Mouse (Mus musculus) kidney, embryonic 16.5 days (tissue): ENCODE measurements at regions not wholly inside any gene's neighbourhood (a gene's known extent, or its start where the extent isn't known, plus 50 kb on each side); places are given as distances from the start of the nearest gene placed in this dataset.

Source experiments
- ATAC-seq: fragments of 200-750 bp; cut with Nextera tagmentation; 2 replicates; pipeline ENCODE4 v1.8.0; 2017; ENCODE audit warnings: moderate TSS enrichment; ENCODE audit not compliant: low FRiP score, low TSS enrichment
- H3K27ac ChIP-seq: fragments of 300-500 bp; sonication (generic); 2 replicates; pipeline ENCODE4 v1.5.1; 2014; ENCODE audit warnings: low read length
- H3K27me3 ChIP-seq: fragments of 300-500 bp; sonication (generic); 2 replicates; pipeline ENCODE4 v1.6.1; 2014; ENCODE audit warnings: low read length, control low read depth, mixed read lengths; ENCODE audit not compliant: insufficient read depth
- H3K36me3 ChIP-seq: fragments of 300-500 bp; sonication (generic); 2 replicates; pipeline ENCODE4 v1.6.1; 2014; ENCODE audit warnings: low read length, control low read depth, mixed read lengths; ENCODE audit not compliant: insufficient read depth
- H3K4me1 ChIP-seq: fragments of 300-500 bp; sonication (generic); 2 replicates; pipeline ENCODE4 v1.6.1; 2014; ENCODE audit warnings: low read length, control low read depth, mixed read lengths; ENCODE audit not compliant: insufficient read depth
- H3K4me2 ChIP-seq: fragments of 300-500 bp; sonication (generic); replicated peaks from 2 replicates; pipeline ENCODE4 v1.6.1; 2014; ENCODE audit warnings: low read depth, low read length
- H3K4me3 ChIP-seq: fragments of 300-500 bp; sonication (generic); 2 replicates; pipeline ENCODE4 v1.5.1; 2014; ENCODE audit warnings: mild to moderate bottlenecking, low read length
- H3K9ac ChIP-seq: fragments of 300-500 bp; sonication (generic); replicated peaks from 2 replicates; pipeline ENCODE4 v1.6.1; 2014; ENCODE audit warnings: low read length
- H3K9me3 ChIP-seq: fragments of 300-500 bp; sonication (generic); 2 replicates; pipeline ENCODE4 v1.6.1; 2016; ENCODE audit warnings: low read length, control low read depth
- WGBS: fragments of 180-500 bp; shearing (Covaris S2); extraction: QIAGEN DNeasy Blood & Tissue Kit; methylation state at CpG from one replicate; pipeline ENCODE4 v1.1.7; 2014; 5-methylcytosine and 5-hydroxymethylcytosine counted together

GRCm38 (mm10) chr3:21293308-21293707 lies 783.1 kb upstream of the Tbl1xr1 start:
- Histone ChIP-seq H3K4me3 (no peak overlapping the region), H3K36me3 (no peaks in the 10 kb centered on the region), H3K9me3 (no peaks in the 10 kb centered on the region), H3K27me3 (no peaks in the 10 kb centered on the region), H3K4me1 (no peaks in the 10 kb centered on the region), H3K4me2 (no peak overlapping the region), H3K9ac (no peak overlapping the region), H3K27ac (no peak overlapping the region)
- WGBS: 82% methylated on average over 2 of the region's 2 CpGs
- ATAC-seq: no peak

- no peak overlapping the region for H3K4me2 ChIP-seq
Measured at GRCm38 (mm10) chr3:21294776-21295175, 781.7 kb upstream of the Tbl1xr1 start.

DNA sequence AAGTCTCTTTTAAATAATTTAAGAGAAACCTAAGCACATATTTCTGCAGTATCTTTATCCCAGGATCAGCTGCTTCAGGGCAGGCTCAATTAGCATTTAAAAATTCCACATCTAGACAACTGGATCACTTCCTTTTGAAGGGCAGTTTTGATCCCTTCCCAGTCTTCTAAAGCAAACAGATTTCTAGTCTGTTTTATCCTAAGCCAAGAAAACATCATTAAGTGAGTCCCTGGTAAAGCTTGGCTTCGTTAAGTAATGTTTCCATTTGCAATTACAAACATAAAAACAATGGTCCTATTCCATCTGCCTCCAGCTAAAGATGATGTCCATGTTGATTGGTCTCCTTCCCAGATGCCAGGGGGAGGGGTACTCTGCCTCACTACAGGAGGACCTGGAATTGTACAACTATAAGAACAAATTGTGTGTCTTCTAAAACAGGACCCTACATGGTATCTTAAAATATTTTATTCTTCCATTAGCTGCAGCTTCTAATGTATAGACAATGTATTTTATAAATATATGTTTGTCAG lies 779.8 kb upstream of the Tbl1xr1 start:
- H3K4me2 ChIP-seq: no peak overlapping the region
- no peaks in the 10 kb centered on the region for H3K4me1 ChIP-seq
- no peak overlapping the region for H3K27ac ChIP-seq
- no peak overlapping the region for H3K9ac ChIP-seq
- WGBS: 42% methylated on average over 1 of the region's 1 CpGs
- no peaks in the 10 kb centered on the region for H3K9me3 ChIP-seq
- H3K27me3 ChIP-seq: no peaks in the 10 kb centered on the region
- H3K36me3 ChIP-seq: no peaks in the 10 kb centered on the region
- no peak overlapping the region for H3K4me3 ChIP-seq
- no peak for ATAC-seq

More at GRCm38 (mm10) chr3:21294776-21295175, 781.7 kb upstream of the Tbl1xr1 start:
- Histone ChIP-seq H3K27ac (no peak overlapping the region), H3K27me3 (no peaks in the 10 kb centered on the region), H3K4me3 (no peak overlapping the region), H3K36me3 (no peaks in the 10 kb centered on the region), H3K9me3 (no peaks in the 10 kb centered on the region), H3K4me1 (no peaks in the 10 kb centered on the region), H3K9ac (no peak overlapping the region)
- WGBS: 86% methylated on average over 3 of the region's 3 CpGs
- ATAC-seq: no peak

- Histone ChIP-seq H3K27me3 (no peaks in the 10 kb centered on the region), H3K27ac (no peak overlapping the region), H3K4me2 (no peak overlapping the region), H3K9me3 (no peaks in the 10 kb centered on the region), H3K36me3 (no peaks in the 10 kb centered on the region), H3K4me1 (no peaks in the 10 kb centered on the region), H3K4me3 (no peak overlapping the region), H3K9ac (no peak overlapping the region)
- no peak for ATAC-seq
- 65% methylated on average over 4 of the region's 4 CpGs for WGBS
Measured at GRCm38 (mm10) chr3:21325329-21325896, 751.0 kb upstream of the Tbl1xr1 start.

- Histone ChIP-seq H3K4me3 (no peak overlapping the region), H3K9ac (no peak overlapping the region), H3K27ac (no peak overlapping the region), H3K9me3 (no peaks in the 10 kb centered on the region), H3K27me3 (no peaks in the 10 kb centered on the region), H3K4me1 (no peaks in the 10 kb centered on the region), H3K4me2 (no peak overlapping the region), H3K36me3 (no peaks in the 10 kb centered on the region)
- no peak for ATAC-seq
Measured at GRCm38 (mm10) chr3:21341916-21342315, 734.5 kb upstream of the Tbl1xr1 start.

- Histone ChIP-seq H3K4me1 (no peaks in the 10 kb centered on the region), H3K4me3 (no peak overlapping the region)
- no peak for ATAC-seq
Measured at GRCm38 (mm10) chr3:21343095-21343494, 733.4 kb upstream of the Tbl1xr1 start.

DNA sequence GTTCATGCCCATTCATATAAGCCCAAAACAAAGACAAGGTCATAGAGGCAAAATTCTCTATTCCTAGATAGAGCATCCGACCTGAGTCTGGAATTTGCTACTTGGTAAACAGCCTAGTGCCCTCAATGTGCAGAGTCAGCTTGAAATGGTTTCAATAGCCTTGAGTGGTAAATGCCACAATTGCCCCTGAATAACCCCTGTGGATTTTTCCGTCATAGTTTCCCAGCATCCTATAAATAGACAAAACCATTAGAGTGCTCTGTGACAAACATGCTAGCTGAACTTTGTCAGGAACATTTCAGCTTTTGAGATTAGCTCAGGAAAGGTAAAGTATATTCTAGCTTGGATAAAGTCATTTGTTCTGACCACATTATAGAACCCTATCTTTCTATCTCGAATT lies 727.0 kb upstream of the Tbl1xr1 start:
- H3K9ac ChIP-seq: no peak overlapping the region
- H3K4me2 ChIP-seq: no peak overlapping the region
- no peak overlapping the region for H3K27ac ChIP-seq
- WGBS: 84% methylated on average over 3 of the region's 3 CpGs
- ATAC-seq: no peak
- H3K4me3 ChIP-seq: no peak overlapping the region
- no peaks in the 10 kb centered on the region for H3K27me3 ChIP-seq
- no peaks in the 10 kb centered on the region for H3K9me3 ChIP-seq
- H3K36me3 ChIP-seq: no peaks in the 10 kb centered on the region
- no peaks in the 10 kb centered on the region for H3K4me1 ChIP-seq

More at GRCm38 (mm10) chr3:21343095-21343494, 733.4 kb upstream of the Tbl1xr1 start:
- Histone ChIP-seq H3K9ac (no peak overlapping the region), H3K36me3 (no peaks in the 10 kb centered on the region), H3K27ac (no peak overlapping the region), H3K4me2 (no peak overlapping the region), H3K27me3 (no peaks in the 10 kb centered on the region), H3K9me3 (no peaks in the 10 kb centered on the region)
- 97% methylated on average over 1 of the region's 1 CpGs for WGBS

DNA sequence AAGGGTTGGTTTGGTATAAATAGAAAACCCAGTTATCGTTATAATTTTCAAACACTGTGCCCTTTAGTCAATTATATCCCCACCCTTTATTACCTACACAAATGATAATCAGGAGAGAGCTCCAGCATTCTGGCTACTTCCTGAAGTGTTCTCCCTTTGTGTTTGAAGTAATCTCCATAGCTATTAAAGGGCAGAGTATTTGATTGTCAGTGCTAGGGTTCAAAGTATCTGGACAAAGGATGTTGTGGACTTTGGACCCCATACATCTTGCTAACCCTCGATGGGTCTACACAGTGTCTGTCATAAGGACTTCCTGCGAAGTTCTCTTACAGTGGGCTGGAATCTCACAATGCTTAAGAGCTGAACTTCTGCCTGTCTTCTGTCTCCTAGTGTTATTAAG lies 720.3 kb upstream of the Tbl1xr1 start:
- Histone ChIP-seq H3K36me3 (no peaks in the 10 kb centered on the region), H3K9ac (no peak overlapping the region), H3K27me3 (no peaks in the 10 kb centered on the region), H3K4me3 (no peak overlapping the region), H3K9me3 (no peaks in the 10 kb centered on the region), H3K27ac (no peak overlapping the region), H3K4me2 (no peak overlapping the region), H3K4me1 (no peaks in the 10 kb centered on the region)
- ATAC-seq: no peak
- WGBS: 78% methylated on average over 3 of the region's 3 CpGs

DNA sequence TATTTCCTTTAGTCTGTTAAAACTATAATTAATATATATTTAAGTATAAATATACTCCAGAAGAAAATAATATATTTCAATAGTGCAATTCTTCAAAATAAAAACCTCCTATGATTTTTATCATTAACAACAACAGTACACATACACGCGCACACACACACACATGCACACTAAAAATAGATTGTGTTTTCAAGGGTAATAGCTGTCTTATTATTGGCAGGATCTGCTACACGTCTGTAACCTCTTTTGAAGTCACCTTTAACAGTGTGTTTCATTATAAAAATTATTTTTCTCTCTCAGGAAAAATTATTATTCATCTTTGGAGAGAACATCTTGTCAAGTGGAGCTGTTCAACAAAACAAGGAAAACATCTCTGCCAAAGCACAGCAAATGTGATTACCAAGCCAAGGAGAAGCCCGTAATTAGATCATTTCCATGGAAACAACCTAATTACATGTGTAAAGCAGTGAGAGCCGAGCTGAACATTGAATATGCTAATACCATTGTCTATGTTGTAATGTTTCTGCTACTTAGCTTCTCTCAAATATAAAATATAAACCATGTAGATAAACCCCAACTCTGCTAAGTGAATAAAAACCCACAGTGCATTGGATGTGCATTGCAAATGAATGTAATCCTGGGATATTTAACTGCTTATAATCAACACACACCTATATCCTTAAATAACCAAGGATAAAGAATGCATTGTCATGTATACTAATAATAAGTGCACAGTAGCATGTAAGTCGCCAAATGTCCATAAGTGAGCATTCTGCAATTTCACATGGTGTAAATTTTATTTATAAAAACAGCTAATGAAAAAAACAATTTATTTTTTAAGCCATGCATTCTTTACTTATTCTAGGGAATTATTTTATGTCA lies 719.4 kb upstream of the Tbl1xr1 start:
- Histone ChIP-seq H3K4me3 (no peak overlapping the region), H3K9ac (no peak overlapping the region), H3K9me3 (no peaks in the 10 kb centered on the region), H3K27ac (no peak overlapping the region), H3K27me3 (no peaks in the 10 kb centered on the region), H3K4me2 (no peak overlapping the region), H3K4me1 (no peaks in the 10 kb centered on the region), H3K36me3 (no peaks in the 10 kb centered on the region)
- 81% methylated on average over 6 of the region's 6 CpGs for WGBS
- ATAC-seq: no peak

DNA sequence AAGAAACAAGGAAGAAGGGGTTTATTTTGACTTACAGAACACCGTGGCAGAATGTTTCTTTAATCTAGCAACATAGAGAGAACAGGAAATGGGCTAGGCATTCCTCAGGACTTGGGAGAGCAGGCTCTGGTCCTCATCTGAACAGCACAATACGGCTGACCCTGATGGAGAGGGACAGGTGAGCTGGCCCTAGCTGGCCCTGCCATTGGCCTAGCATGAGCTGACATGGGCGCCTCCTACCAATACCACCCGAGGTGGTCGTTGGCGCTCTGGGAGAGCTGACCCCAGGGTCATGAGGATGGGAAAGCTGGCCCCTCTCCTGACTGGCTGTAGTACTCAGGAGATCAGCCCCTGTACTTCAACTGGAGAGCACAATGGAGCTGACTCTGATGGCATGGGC lies 718.4 kb upstream of the Tbl1xr1 start:
- Histone ChIP-seq H3K4me2 (no peak overlapping the region), H3K36me3 (no peaks in the 10 kb centered on the region), H3K27ac (no peak overlapping the region), H3K9ac (no peak overlapping the region), H3K4me3 (no peak overlapping the region), H3K9me3 (no peaks in the 10 kb centered on the region), H3K27me3 (no peaks in the 10 kb centered on the region), H3K4me1 (no peaks in the 10 kb centered on the region)
- 89% methylated on average over 6 of the region's 6 CpGs for WGBS
- ATAC-seq: no peak
